Mouse (Mus musculus): Measurements from ENCODE around the gene Lipt2. TPM values are rescaled to one million over a fixed set of nuclear protein-coding genes. Genes with fewer than 3 reads are reported as not detected.

The Lipt2 gene
- polyA plus RNA-seq, 1 experiment from 2014 or later, result 20.2 TPM

DNA sequence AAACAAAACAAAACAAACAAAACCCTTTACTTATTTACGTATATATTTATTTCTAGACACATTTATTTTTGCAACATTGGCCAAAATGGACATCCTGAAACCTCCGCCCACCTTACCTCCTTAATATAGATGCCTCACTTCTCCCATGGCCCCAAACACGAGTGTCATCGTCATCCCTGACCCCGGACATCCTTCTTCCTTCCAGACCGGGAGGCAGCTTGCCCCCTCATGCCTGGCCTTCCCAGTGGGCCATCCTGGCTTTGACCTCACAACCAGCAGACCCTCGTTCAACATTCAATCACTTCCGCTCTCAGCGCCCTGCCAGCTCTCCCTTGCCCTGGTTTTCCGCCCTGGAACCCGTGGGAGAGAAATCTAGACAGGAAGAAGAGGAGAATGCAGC is 8.5 kb upstream of the Lipt2 start:
- Histone ChIP-seq H3K4me3 (replicated peaks; ENCODE audit: low read length) (no peak overlapping the region), H3K9me3 (ENCODE audit: control insufficient read depth, low read length) (no peaks in the 10 kb centered on the region), H3K9ac (no peak overlapping the region), H3K4me2 (replicated peaks) (no peak overlapping the region), H3K27me3 (ENCODE audit: control insufficient read depth, insufficient read depth, low read length) (no peaks in the 10 kb centered on the region), H3K36me3 (replicated peaks; ENCODE audit: control insufficient read depth, insufficient read depth) (no peaks in the 10 kb centered on the region), H3K4me1 (replicated peaks; ENCODE audit: control insufficient read depth, insufficient read depth, low read length) (no peaks in the 10 kb centered on the region), H3K27ac (no peak overlapping the region)
- DNase-seq (ENCODE audit: low spot score) (no peak), ATAC-seq (ENCODE audit: low FRiP score) (no peak)
- 81% methylated on average over 11 of the region's 11 CpGs for WGBS

DNA sequence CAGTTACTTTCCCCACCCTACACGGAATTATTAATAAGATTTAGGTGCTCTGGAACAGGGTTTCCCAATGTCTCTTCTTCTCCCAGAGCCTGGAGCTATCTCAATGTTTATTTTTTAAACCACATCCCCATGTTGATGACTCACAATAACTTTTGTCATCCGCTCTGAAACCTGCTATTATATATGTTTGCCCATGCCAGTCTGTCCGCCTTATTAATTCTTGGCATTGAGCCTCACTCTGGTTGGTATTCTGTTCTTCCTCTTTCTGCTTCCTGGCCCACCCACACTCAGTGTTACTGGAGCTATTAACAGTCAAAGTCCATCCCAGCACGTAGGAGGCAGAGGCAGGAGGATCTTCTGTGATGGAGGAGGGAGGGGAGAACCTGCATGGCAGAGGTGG is 1.4 kb upstream of the Lipt2 start:
- 81% methylated on average over 4 of the region's 4 CpGs for WGBS
- no peaks in the 10 kb centered on the region for H3K36me3 ChIP-seq (replicated peaks; ENCODE audit: control insufficient read depth, insufficient read depth)

DNA sequence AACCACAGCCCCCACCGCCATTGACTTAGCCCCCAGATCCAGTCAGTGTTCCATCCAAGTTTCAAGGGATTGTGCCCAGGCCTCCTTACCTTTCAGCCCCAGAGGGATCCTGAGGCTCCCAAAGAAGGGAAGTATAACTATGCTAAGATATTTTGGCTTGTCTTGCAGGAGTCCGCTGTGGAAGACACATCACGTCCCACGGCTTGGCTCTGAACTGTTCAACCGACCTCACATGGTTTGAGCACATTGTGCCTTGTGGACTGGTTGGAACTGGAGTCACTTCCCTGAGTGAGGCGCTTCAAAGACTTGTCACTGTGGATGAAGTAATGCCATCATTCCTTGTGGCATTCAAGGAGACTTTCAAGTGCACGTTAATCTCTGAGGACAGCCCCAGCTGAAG is 929 bp downstream of the Lipt2 start:
- WGBS, result 77% methylated on average over 7 of the region's 7 CpGs
- ATAC-seq (ENCODE audit: low FRiP score) (no peak; the same call in 1 of the 2 replicates), DNase-seq (ENCODE audit: low spot score) (no peak)
- peak overlapping the region; percentile 88; the same call in 1 of the 2 replicates for H3K27ac ChIP-seq
- H3K4me1 ChIP-seq (replicated peaks; ENCODE audit: control insufficient read depth, insufficient read depth, low read length), result 0 out of 2 replicates have a peak, but pooled peaks cover 4% of the 10 kb centered on the region
- no peaks in the 10 kb centered on the region for H3K27me3 ChIP-seq (ENCODE audit: control insufficient read depth, insufficient read depth, low read length)
- H3K4me2 ChIP-seq (replicated peaks), result peak overlapping the region; percentile 79
- peak overlapping the region; percentile 83 for H3K4me3 ChIP-seq (replicated peaks; ENCODE audit: low read length)
- H3K36me3 ChIP-seq (replicated peaks; ENCODE audit: control insufficient read depth, insufficient read depth), result no peaks in the 10 kb centered on the region
- no peaks in the 10 kb centered on the region for H3K9me3 ChIP-seq (ENCODE audit: control insufficient read depth, low read length)
- H3K9ac ChIP-seq, result peak overlapping the region; percentile 81

More for the DNA sequence above, 1.4 kb upstream of the Lipt2 start:
- Histone ChIP-seq H3K4me1 (replicated peaks; ENCODE audit: control insufficient read depth, insufficient read depth, low read length) (0 out of 2 replicates have a peak, but pooled peaks cover 4% of the 10 kb centered on the region), H3K9ac (no peak overlapping the region), H3K27ac (no peak overlapping the region), H3K4me2 (replicated peaks) (no peak overlapping the region), H3K27me3 (ENCODE audit: control insufficient read depth, insufficient read depth, low read length) (no peaks in the 10 kb centered on the region), H3K9me3 (ENCODE audit: control insufficient read depth, low read length) (no peaks in the 10 kb centered on the region), H3K4me3 (replicated peaks; ENCODE audit: low read length) (no peak overlapping the region)
- DNase-seq (ENCODE audit: low spot score) (no peak), ATAC-seq (ENCODE audit: low FRiP score) (no peak)

DNA sequence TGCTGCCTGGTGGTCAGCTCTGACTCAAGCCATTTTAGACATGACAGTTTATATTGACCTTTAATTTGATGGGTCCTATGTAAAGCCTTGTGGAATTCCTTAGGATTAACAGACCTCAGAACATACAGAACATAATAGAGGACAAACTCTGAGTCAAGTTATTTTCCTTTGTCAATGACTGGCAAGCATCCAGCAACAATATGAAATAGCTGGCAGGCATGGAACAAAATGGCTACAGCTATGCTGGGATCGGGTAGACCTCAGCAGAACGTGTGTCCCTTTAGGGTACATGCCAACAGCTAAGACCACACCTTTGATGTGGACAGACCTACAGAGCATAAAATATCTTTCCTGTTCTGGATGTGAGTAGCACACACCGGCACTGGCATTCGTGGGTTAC is 4.4 kb downstream of the Lipt2 start:
- Histone ChIP-seq H3K27me3 (ENCODE audit: control insufficient read depth, insufficient read depth, low read length) (no peaks in the 10 kb centered on the region), H3K4me2 (replicated peaks) (no peak overlapping the region), H3K27ac (no peak overlapping the region), H3K9ac (no peak overlapping the region), H3K9me3 (ENCODE audit: control insufficient read depth, low read length) (no peaks in the 10 kb centered on the region), H3K4me3 (replicated peaks; ENCODE audit: low read length) (no peak overlapping the region), H3K4me1 (replicated peaks; ENCODE audit: control insufficient read depth, insufficient read depth, low read length) (0 out of 2 replicates have a peak, but pooled peaks cover 4% of the 10 kb centered on the region), H3K36me3 (replicated peaks; ENCODE audit: control insufficient read depth, insufficient read depth) (no peaks in the 10 kb centered on the region)
- ATAC-seq (ENCODE audit: low FRiP score) (no peak), DNase-seq (ENCODE audit: low spot score) (no peak)
- 82% methylated on average over 4 of the region's 4 CpGs for WGBS

DNA sequence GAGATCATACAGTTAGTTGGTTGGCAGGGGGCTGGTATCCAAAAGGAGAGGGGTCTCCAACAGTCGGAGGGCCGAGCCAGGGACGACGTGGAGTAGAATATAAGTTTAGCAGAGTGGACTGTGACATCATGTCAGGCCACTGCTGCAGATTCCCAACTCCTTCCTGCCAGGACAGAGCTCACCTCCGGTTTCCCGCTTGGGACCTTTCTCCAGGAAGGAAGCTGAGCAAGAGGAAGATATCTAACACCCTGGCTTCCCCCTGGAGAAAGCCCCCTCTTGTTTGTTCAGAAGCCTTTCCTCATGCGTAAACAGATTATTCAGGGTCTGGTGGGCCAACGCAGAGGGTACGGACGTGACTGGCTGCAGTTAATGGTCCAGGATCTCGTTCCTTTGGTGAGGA is 9.6 kb downstream of the Lipt2 start:
- Histone ChIP-seq H3K9me3 (ENCODE audit: control insufficient read depth, low read length) (no peaks in the 10 kb centered on the region), H3K27ac (no peak overlapping the region), H3K27me3 (ENCODE audit: control insufficient read depth, insufficient read depth, low read length) (no peaks in the 10 kb centered on the region), H3K4me1 (replicated peaks; ENCODE audit: control insufficient read depth, insufficient read depth, low read length) (no peaks in the 10 kb centered on the region), H3K9ac (no peak overlapping the region), H3K4me3 (replicated peaks; ENCODE audit: low read length) (no peak overlapping the region), H3K4me2 (replicated peaks) (no peak overlapping the region), H3K36me3 (replicated peaks; ENCODE audit: control insufficient read depth, insufficient read depth) (no peaks in the 10 kb centered on the region)
- 78% methylated on average over 11 of the region's 11 CpGs for WGBS
- DNase-seq (ENCODE audit: low spot score), result no peak
- ATAC-seq (ENCODE audit: low FRiP score), result no peak

DNA sequence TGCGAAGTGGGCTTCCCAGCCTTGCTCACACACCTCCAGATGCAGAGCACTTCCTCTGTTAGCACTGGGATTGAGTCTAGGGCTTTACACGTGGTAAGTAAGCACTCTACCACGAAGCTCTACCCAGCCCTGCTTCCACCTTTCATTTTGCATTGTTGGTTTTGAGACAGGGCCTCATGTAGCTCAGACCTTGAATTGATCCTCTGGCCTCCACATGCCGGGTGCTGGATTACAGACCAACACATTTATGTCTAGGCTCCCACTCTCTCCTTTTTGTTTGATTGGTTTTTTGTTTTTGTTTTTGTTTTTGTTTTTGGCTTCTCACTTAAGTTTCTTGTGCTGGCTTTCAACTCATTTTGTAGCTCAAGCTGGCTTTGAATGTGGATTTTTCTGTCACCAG is 11.7 kb downstream of the Lipt2 start:
- Histone ChIP-seq H3K27ac (no peak overlapping the region), H3K4me2 (replicated peaks) (no peak overlapping the region), H3K36me3 (replicated peaks; ENCODE audit: control insufficient read depth, insufficient read depth) (no peaks in the 10 kb centered on the region), H3K4me3 (replicated peaks; ENCODE audit: low read length) (no peak overlapping the region), H3K9ac (no peak overlapping the region), H3K4me1 (replicated peaks; ENCODE audit: control insufficient read depth, insufficient read depth, low read length) (no peaks in the 10 kb centered on the region), H3K9me3 (ENCODE audit: control insufficient read depth, low read length) (no peaks in the 10 kb centered on the region), H3K27me3 (ENCODE audit: control insufficient read depth, insufficient read depth, low read length) (no peaks in the 10 kb centered on the region)
- ATAC-seq (ENCODE audit: low FRiP score) (no peak), DNase-seq (ENCODE audit: low spot score) (no peak)
- WGBS, result 66% methylated on average over 4 of the region's 4 CpGs

DNA sequence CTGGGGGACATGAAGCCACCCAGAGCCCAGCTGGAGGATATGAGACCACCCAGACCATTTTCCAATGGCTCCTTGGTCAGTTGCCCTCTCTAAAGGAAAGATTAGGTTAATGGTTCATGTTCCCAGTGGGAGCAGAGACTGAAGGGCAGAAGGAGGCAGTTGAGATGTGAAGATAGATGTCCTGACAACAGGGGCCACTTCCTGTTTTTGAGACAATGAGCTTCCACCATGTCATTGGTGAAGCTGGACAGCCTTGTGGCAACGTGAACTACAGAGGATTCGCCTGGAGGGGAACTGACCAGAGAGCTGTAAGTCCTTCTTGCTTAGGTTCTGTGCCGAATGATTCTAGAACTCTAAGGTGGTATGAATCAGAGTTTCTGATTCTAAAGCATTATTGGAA is 17.2 kb downstream of the Lipt2 start, which contains the start of gene Kcne3:
Gene Kcne3 (plus strand): TSS at position 234 of the 400 bp plus-strand sequence.
- no peak within 1 kb of the TSS for H3K27ac ChIP-seq
- H3K4me1 ChIP-seq (replicated peaks; ENCODE audit: control insufficient read depth, insufficient read depth, low read length), result peaks cover 7% of the 10 kb centered on the region; the same call in 1 of the 2 replicates
- no peak for DNase-seq (ENCODE audit: low spot score)
- 84% methylated on average over 3 of the region's 3 CpGs for WGBS
- no peak within 1 kb of the TSS for H3K4me2 ChIP-seq (replicated peaks)
- no peaks in the 10 kb centered on the region for H3K9me3 ChIP-seq (ENCODE audit: control insufficient read depth, low read length)
- no peaks in the 10 kb centered on the region for H3K36me3 ChIP-seq (replicated peaks; ENCODE audit: control insufficient read depth, insufficient read depth)
- ATAC-seq (ENCODE audit: low FRiP score), result no peak
- no peak within 1 kb of the TSS for H3K4me3 ChIP-seq (replicated peaks; ENCODE audit: low read length)
- no peak within 1 kb of the TSS for H3K9ac ChIP-seq
- peaks cover 37% of the 10 kb centered on the region for H3K27me3 ChIP-seq (ENCODE audit: control insufficient read depth, insufficient read depth, low read length)

DNA sequence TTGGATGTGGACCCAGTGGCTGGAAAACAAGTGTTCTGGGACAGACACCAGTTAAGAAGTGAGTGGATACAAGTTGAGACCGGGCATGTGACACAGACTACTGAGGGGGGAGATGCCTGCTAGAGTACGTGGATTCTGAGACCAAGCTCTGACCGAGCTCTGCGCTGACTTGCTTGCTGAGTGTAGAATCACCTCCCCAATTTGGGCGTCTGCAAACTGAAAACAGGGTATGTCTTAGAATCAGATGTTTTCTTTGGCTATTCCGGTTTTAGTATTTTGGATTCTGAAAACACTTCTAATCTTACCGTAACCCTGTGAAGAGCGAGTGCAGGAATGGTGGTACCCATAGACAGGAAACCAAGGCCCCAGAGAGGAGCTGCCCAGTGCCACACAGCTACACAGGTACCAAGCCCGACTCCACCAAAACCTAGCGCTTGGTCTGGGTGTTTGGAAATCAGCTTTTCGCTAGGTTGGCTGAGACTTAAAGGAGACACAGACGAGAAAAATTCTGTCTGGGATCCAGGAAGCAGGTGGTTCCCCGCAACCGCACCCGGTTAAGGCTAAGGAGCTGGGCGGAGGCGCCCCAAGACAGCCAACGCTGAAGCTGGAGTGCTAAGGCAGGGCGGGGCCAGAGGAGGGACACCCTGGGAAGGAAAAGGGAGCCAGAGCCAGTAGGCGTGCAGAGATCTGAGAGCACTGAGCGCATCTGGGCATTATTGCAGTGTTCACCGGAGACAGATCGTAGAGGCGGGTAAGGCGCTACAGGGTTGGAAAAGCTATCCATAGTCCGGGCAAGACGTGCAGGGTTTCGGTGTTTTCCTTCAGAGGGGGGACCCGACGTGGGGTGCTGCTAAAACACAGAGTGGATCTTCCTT is 19.2 kb downstream of the Lipt2 start:
- ATAC-seq (ENCODE audit: low FRiP score) (no peak; the same call in 1 of the 2 replicates), DNase-seq (ENCODE audit: low spot score) (no peak)
- WGBS, result 10% methylated on average over 30 of the region's 30 CpGs
- Histone ChIP-seq H3K4me3 (replicated peaks; ENCODE audit: low read length) (peak overlapping the region; percentile 33), H3K36me3 (replicated peaks; ENCODE audit: control insufficient read depth, insufficient read depth) (no peaks in the 10 kb centered on the region), H3K27me3 (ENCODE audit: control insufficient read depth, insufficient read depth, low read length) (peaks cover 37% of the 10 kb centered on the region), H3K9me3 (ENCODE audit: control insufficient read depth, low read length) (no peaks in the 10 kb centered on the region), H3K4me1 (replicated peaks; ENCODE audit: control insufficient read depth, insufficient read depth, low read length) (peaks cover 7% of the 10 kb centered on the region; the same call in 1 of the 2 replicates), H3K4me2 (replicated peaks) (peak overlapping the region; percentile 60), H3K9ac (peak overlapping the region; percentile 3), H3K27ac (no peak overlapping the region)

DNA sequence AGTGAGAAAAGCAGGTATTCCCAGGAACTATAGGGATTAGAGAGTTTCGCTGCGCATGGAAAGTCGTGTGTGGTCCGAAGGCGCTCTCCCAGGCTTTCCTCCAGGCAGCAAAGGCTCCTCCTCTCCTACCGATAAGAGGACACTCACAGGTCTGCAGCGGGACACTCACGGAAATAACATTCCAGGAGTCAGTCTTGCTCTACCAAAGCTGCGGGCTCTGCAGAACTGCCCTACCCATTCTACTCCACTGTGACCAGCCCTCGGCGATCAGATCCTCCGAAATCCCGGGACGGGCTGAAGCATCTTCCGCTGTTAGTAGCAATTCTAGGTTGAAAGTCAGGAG is 19.8 kb downstream of the Lipt2 start:
- Histone ChIP-seq H3K4me3 (replicated peaks; ENCODE audit: low read length) (peak overlapping the region; percentile 33), H3K27me3 (ENCODE audit: control insufficient read depth, insufficient read depth, low read length) (peaks cover 37% of the 10 kb centered on the region), H3K27ac (no peak overlapping the region), H3K36me3 (replicated peaks; ENCODE audit: control insufficient read depth, insufficient read depth) (no peaks in the 10 kb centered on the region), H3K4me1 (replicated peaks; ENCODE audit: control insufficient read depth, insufficient read depth, low read length) (peaks cover 7% of the 10 kb centered on the region; the same call in 1 of the 2 replicates), H3K4me2 (replicated peaks) (peak overlapping the region; percentile 60), H3K9ac (peak overlapping the region; percentile 3), H3K9me3 (ENCODE audit: control insufficient read depth, low read length) (no peaks in the 10 kb centered on the region)
- 4% methylated on average over 15 of the region's 15 CpGs for WGBS
- DNase-seq (ENCODE audit: low spot score) (no peak), ATAC-seq (ENCODE audit: low FRiP score) (no peak)
